Mouse (Mus musculus): ENCODE measurements at regions not wholly inside any gene's neighbourhood (a gene's known extent, or its start where the extent isn't known, plus 50 kb on each side); places are given as distances from the start of the nearest gene placed in this dataset.

GRCm38 (mm10) chr10:43689161-43689913, 111.3 kb downstream of the Cd24a start:
- Histone ChIP-seq H3K4me1 (ENCODE audit: control insufficient read depth, insufficient read depth, low read length) (peaks cover 28% of the 10 kb centered on the region), H3K36me3 (ENCODE audit: control insufficient read depth, insufficient read depth, low read length) (no peaks in the 10 kb centered on the region), H3K4me3 (ENCODE audit: low read length) (no peak overlapping the region), H3K9me3 (ENCODE audit: control insufficient read depth, low read length) (no peaks in the 10 kb centered on the region), H3K4me2 (replicated peaks; ENCODE audit: low read depth, low read length) (peak overlapping the region; percentile 24), H3K9ac (ENCODE audit: low read depth, low read length) (peak overlapping the region; percentile 23; the same call in 1 of the 2 replicates), H3K27ac (ENCODE audit: low read depth, low read length) (peak overlapping the region; percentile 51), H3K27me3 (ENCODE audit: control insufficient read depth, insufficient read depth, low read length) (no peaks in the 10 kb centered on the region)
- 4% methylated on average over 10 of the region's 10 CpGs for WGBS
- ATAC-seq (ENCODE audit: low FRiP score, low TSS enrichment), result peak; percentile 90

GRCm38 (mm10) chr10:43689914-43690316, 111.8 kb downstream of the Cd24a start:
- Histone ChIP-seq H3K27ac (ENCODE audit: low read depth, low read length) (peak overlapping the region; percentile 51; the same call in 1 of the 2 replicates), H3K9me3 (ENCODE audit: control insufficient read depth, low read length) (no peaks in the 10 kb centered on the region), H3K4me3 (ENCODE audit: low read length) (no peak overlapping the region), H3K9ac (ENCODE audit: low read depth, low read length) (peak overlapping the region; percentile 23; the same call in 1 of the 2 replicates), H3K27me3 (ENCODE audit: control insufficient read depth, insufficient read depth, low read length) (no peaks in the 10 kb centered on the region), H3K4me2 (replicated peaks; ENCODE audit: low read depth, low read length) (peak overlapping the region; percentile 24), H3K4me1 (ENCODE audit: control insufficient read depth, insufficient read depth, low read length) (peaks cover 34% of the 10 kb centered on the region), H3K36me3 (ENCODE audit: control insufficient read depth, insufficient read depth, low read length) (no peaks in the 10 kb centered on the region)
- 33% methylated on average over 8 of the region's 8 CpGs for WGBS
- ATAC-seq (ENCODE audit: low FRiP score, low TSS enrichment), result no peak

GRCm38 (mm10) chr10:43693974-43694373, 115.9 kb downstream of the Cd24a start:
- no peak for ATAC-seq (ENCODE audit: low FRiP score, low TSS enrichment)
- Histone ChIP-seq H3K9ac (ENCODE audit: low read depth, low read length) (no peak overlapping the region), H3K4me2 (replicated peaks; ENCODE audit: low read depth, low read length) (no peak overlapping the region), H3K27ac (ENCODE audit: low read depth, low read length) (peak overlapping the region; percentile 56; the same call in 1 of the 2 replicates), H3K36me3 (ENCODE audit: control insufficient read depth, insufficient read depth, low read length) (no peaks in the 10 kb centered on the region), H3K4me1 (ENCODE audit: control insufficient read depth, insufficient read depth, low read length) (peaks cover 28% of the 10 kb centered on the region), H3K9me3 (ENCODE audit: control insufficient read depth, low read length) (no peaks in the 10 kb centered on the region), H3K4me3 (ENCODE audit: low read length) (no peak overlapping the region), H3K27me3 (ENCODE audit: control insufficient read depth, insufficient read depth, low read length) (no peaks in the 10 kb centered on the region)
- WGBS, result 50% methylated on average over 5 of the region's 5 CpGs

GRCm38 (mm10) chr10:43694508-43694907, 116.4 kb downstream of the Cd24a start:
- peaks cover 23% of the 10 kb centered on the region; the same call in 1 of the 2 replicates for H3K4me1 ChIP-seq (ENCODE audit: control insufficient read depth, insufficient read depth, low read length)
- no peak overlapping the region for H3K4me3 ChIP-seq (ENCODE audit: low read length)
- no peaks in the 10 kb centered on the region for H3K9me3 ChIP-seq (ENCODE audit: control insufficient read depth, low read length)
- H3K9ac ChIP-seq (ENCODE audit: low read depth, low read length), result no peak overlapping the region
- H3K27ac ChIP-seq (ENCODE audit: low read depth, low read length), result peak overlapping the region; percentile 56; the same call in 1 of the 2 replicates
- no peak overlapping the region for H3K4me2 ChIP-seq (replicated peaks; ENCODE audit: low read depth, low read length)
- H3K36me3 ChIP-seq (ENCODE audit: control insufficient read depth, insufficient read depth, low read length), result no peaks in the 10 kb centered on the region
- peak; percentile 58; the same call in 1 of the 2 replicates for ATAC-seq (ENCODE audit: low FRiP score, low TSS enrichment)
- no peaks in the 10 kb centered on the region for H3K27me3 ChIP-seq (ENCODE audit: control insufficient read depth, insufficient read depth, low read length)
- WGBS, result 34% methylated on average over 6 of the region's 6 CpGs

- no peak overlapping the region for H3K9ac ChIP-seq (ENCODE audit: low read depth, low read length)
- H3K4me3 ChIP-seq (ENCODE audit: low read length), result no peak overlapping the region
- H3K9me3 ChIP-seq (ENCODE audit: control insufficient read depth, low read length), result no peaks in the 10 kb centered on the region
- H3K36me3 ChIP-seq (ENCODE audit: control insufficient read depth, insufficient read depth, low read length), result no peaks in the 10 kb centered on the region
- ATAC-seq (ENCODE audit: low FRiP score, low TSS enrichment), result no peak
- no peaks in the 10 kb centered on the region for H3K27me3 ChIP-seq (ENCODE audit: control insufficient read depth, insufficient read depth, low read length)
- 70% methylated on average over 10 of the region's 10 CpGs for WGBS
- H3K4me1 ChIP-seq (ENCODE audit: control insufficient read depth, insufficient read depth, low read length), result peaks cover 17% of the 10 kb centered on the region; the same call in 1 of the 2 replicates
- no peak overlapping the region for H3K27ac ChIP-seq (ENCODE audit: low read depth, low read length)
- no peak overlapping the region for H3K4me2 ChIP-seq (replicated peaks; ENCODE audit: low read depth, low read length)
Observed at GRCm38 (mm10) chr10:43695470-43695869, 117.4 kb downstream of the Cd24a start.

GRCm38 (mm10) chr10:43697917-43698316, 119.8 kb downstream of the Cd24a start:
- ATAC-seq (ENCODE audit: low FRiP score, low TSS enrichment), result no peak
- H3K36me3 ChIP-seq (ENCODE audit: control insufficient read depth, insufficient read depth, low read length), result no peaks in the 10 kb centered on the region
- no peak overlapping the region for H3K4me2 ChIP-seq (replicated peaks; ENCODE audit: low read depth, low read length)
- no peaks in the 10 kb centered on the region for H3K9me3 ChIP-seq (ENCODE audit: control insufficient read depth, low read length)
- 63% methylated on average over 2 of the region's 2 CpGs for WGBS
- no peaks in the 10 kb centered on the region for H3K27me3 ChIP-seq (ENCODE audit: control insufficient read depth, insufficient read depth, low read length)
- no peak overlapping the region for H3K9ac ChIP-seq (ENCODE audit: low read depth, low read length)
- peaks cover 17% of the 10 kb centered on the region; the same call in 1 of the 2 replicates for H3K4me1 ChIP-seq (ENCODE audit: control insufficient read depth, insufficient read depth, low read length)
- H3K4me3 ChIP-seq (ENCODE audit: low read length), result no peak overlapping the region
- H3K27ac ChIP-seq (ENCODE audit: low read depth, low read length), result no peak overlapping the region

- Histone ChIP-seq H3K4me3 (ENCODE audit: low read length) (no peak overlapping the region), H3K4me2 (replicated peaks; ENCODE audit: low read depth, low read length) (no peak overlapping the region), H3K4me1 (ENCODE audit: control insufficient read depth, insufficient read depth, low read length) (no peaks in the 10 kb centered on the region), H3K27ac (ENCODE audit: low read depth, low read length) (no peak overlapping the region), H3K9ac (ENCODE audit: low read depth, low read length) (no peak overlapping the region), H3K9me3 (ENCODE audit: control insufficient read depth, low read length) (no peaks in the 10 kb centered on the region), H3K27me3 (ENCODE audit: control insufficient read depth, insufficient read depth, low read length) (no peaks in the 10 kb centered on the region), H3K36me3 (ENCODE audit: control insufficient read depth, insufficient read depth, low read length) (no peaks in the 10 kb centered on the region)
- no peak for ATAC-seq (ENCODE audit: low FRiP score, low TSS enrichment)
- WGBS, result 86% methylated on average over 13 of the region's 13 CpGs
Observed at GRCm38 (mm10) chr10:43700371-43701289, 122.5 kb downstream of the Cd24a start.

GRCm38 (mm10) chr10:43702895-43703294, 124.8 kb downstream of the Cd24a start:
- Histone ChIP-seq H3K9ac (ENCODE audit: low read depth, low read length) (no peak overlapping the region), H3K4me1 (ENCODE audit: control insufficient read depth, insufficient read depth, low read length) (no peaks in the 10 kb centered on the region), H3K27ac (ENCODE audit: low read depth, low read length) (no peak overlapping the region), H3K9me3 (ENCODE audit: control insufficient read depth, low read length) (no peaks in the 10 kb centered on the region), H3K27me3 (ENCODE audit: control insufficient read depth, insufficient read depth, low read length) (no peaks in the 10 kb centered on the region), H3K36me3 (ENCODE audit: control insufficient read depth, insufficient read depth, low read length) (no peaks in the 10 kb centered on the region), H3K4me3 (ENCODE audit: low read length) (no peak overlapping the region), H3K4me2 (replicated peaks; ENCODE audit: low read depth, low read length) (no peak overlapping the region)
- WGBS, result 80% methylated on average over 5 of the region's 5 CpGs
- ATAC-seq (ENCODE audit: low FRiP score, low TSS enrichment), result no peak

All from kidney, embryonic 14.5 days (tissue).